Mouse (Mus musculus) limb, embryonic 13.5 days (tissue): ENCODE results near the gene Abcc8. TPM values are rescaled to one million over a fixed set of nuclear protein-coding genes. Genes with fewer than 3 reads are reported as not detected.
"Not testable (repeated sequence)": the region's sequence is repeated elsewhere in the genome, so short reads cannot be mapped to it uniquely, and the experiment has no call there.

Experiments
- ATAC-seq: fragments of 200-750 bp; cut with Nextera tagmentation; 2 replicates; pipeline ENCODE4 v1.8.0; 2017; ENCODE audit warnings: low read depth, moderate number of reproducible peaks, moderate TSS enrichment; ENCODE audit not compliant: low FRiP score
- H3K27ac ChIP-seq: fragments of 300-500 bp; sonication (generic); 2 replicates; pipeline ENCODE4 v1.5.1; 2015; ENCODE audit warnings: inconsistent platforms, mild to moderate bottlenecking, moderate library complexity
- H3K27me3 ChIP-seq: fragments of 300-500 bp; sonication (generic); 2 replicates; pipeline ENCODE4 v1.6.1; 2015; ENCODE audit warnings: mild to moderate bottlenecking, inconsistent platforms
- H3K36me3 ChIP-seq: fragments of 300-500 bp; sonication (generic); 2 replicates; pipeline ENCODE4 v1.6.1; 2015; ENCODE audit warnings: inconsistent platforms, mild to moderate bottlenecking, moderate library complexity
- H3K4me1 ChIP-seq: fragments of 300-500 bp; sonication (generic); 2 replicates; pipeline ENCODE4 v1.6.1; 2015; ENCODE audit warnings: inconsistent platforms
- H3K4me2 ChIP-seq: fragments of 300-500 bp; sonication (generic); replicated peaks from 2 replicates; pipeline ENCODE4 v1.6.1; 2015; ENCODE audit warnings: inconsistent platforms, mild to moderate bottlenecking, moderate library complexity
- H3K4me3 ChIP-seq: fragments of 300-500 bp; sonication (generic); 2 replicates; pipeline ENCODE4 v1.5.1; 2015; ENCODE audit warnings: moderate library complexity, mild to moderate bottlenecking, inconsistent platforms
- H3K9ac ChIP-seq: fragments of 300-500 bp; sonication (generic); 2 replicates; pipeline ENCODE4 v1.6.1; 2015; ENCODE audit warnings: mild to moderate bottlenecking, inconsistent platforms
- H3K9me3 ChIP-seq: fragments of 300-500 bp; sonication (generic); 2 replicates; pipeline ENCODE4 v1.6.1; 2016; ENCODE audit warnings: inconsistent platforms
- WGBS: fragments of 180-500 bp; shearing (Covaris S2); methylation state at CpG from one replicate; pipeline ENCODE4 v1.1.7; 2015; 5-methylcytosine and 5-hydroxymethylcytosine counted together
- polyA plus RNA-seq: library from polyadenylated mRNA; unstranded; fragments of >200 nt; fragmentation: Nextera tagmentation; extraction: Ambion mirVana; gene quantifications from 2 replicates; pipeline ENCODE4 v1.2.1, GENCODE M21; 2015

Abcc8 gene
- polyA plus RNA-seq, 1 experiment from 2014 or later = 1.1 TPM

DNA sequence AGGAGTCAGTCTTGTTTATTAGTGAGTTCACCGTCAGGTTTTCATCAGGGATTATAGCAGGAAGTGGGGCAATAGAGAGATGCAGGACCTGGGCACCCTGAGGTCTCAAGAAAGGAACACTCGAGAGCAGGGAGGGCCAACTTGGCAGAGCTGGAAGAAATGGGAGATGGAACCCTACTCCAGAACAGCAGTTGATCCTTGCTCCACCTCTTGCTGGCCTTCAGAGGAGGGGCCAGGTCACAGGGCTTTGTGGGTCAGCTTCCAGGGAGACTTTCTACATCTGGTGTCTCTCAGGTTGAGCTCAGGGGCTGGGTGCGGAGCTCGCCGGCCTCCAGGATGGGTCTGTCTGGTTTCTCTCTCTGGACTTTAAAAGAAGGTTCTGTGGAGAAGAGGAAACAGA lies 15.5 kb upstream of the Abcc8 start:
- no peaks in the 10 kb centered on the region for H3K27me3 ChIP-seq
- no peak overlapping the region for H3K4me3 ChIP-seq
- WGBS = 65% methylated on average over 5 of the region's 5 CpGs
- no peak overlapping the region for H3K4me2 ChIP-seq
- H3K9ac ChIP-seq = no peak overlapping the region
- no peaks in the 10 kb centered on the region for H3K4me1 ChIP-seq
- H3K36me3 ChIP-seq = no peaks in the 10 kb centered on the region
- H3K9me3 ChIP-seq = no peaks in the 10 kb centered on the region
- no peak overlapping the region for H3K27ac ChIP-seq
- ATAC-seq = no peak

DNA sequence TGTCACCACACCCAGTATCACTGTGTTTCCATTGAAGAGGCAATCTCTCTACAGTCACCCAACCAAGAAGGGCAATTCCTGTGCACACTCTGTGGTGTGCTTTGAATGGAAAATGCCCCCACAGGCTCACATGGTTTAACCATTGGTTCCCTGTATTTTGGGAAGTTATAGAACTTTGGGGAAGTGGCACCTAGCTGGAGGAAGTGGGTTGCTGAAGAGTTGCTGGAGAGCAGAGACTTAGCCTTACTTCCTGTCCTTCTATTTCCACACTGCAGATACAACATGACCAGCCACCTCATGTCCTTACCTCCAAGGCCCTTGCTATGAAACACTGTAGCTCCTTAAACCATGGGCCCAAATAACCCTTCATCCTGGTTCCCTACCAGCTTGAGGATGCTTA lies 4.4 kb upstream of the Abcc8 start:
- Histone ChIP-seq H3K4me3 (no peak overlapping the region), H3K4me2 (no peak overlapping the region), H3K27me3 (peaks cover 34% of the 10 kb centered on the region), H3K27ac (no peak overlapping the region), H3K9me3 (no peaks in the 10 kb centered on the region), H3K9ac (no peak overlapping the region), H3K4me1 (peaks cover 4% of the 10 kb centered on the region; the same call in 1 of the 2 replicates), H3K36me3 (no peaks in the 10 kb centered on the region)
- no peak for ATAC-seq

GRCm38 (mm10) chr7:46181590-46181989 lies 1.8 kb upstream of the Abcc8 start:
- Histone ChIP-seq H3K4me3 (no peak overlapping the region), H3K27me3 (peaks cover 60% of the 10 kb centered on the region)
- no peak for ATAC-seq

DNA sequence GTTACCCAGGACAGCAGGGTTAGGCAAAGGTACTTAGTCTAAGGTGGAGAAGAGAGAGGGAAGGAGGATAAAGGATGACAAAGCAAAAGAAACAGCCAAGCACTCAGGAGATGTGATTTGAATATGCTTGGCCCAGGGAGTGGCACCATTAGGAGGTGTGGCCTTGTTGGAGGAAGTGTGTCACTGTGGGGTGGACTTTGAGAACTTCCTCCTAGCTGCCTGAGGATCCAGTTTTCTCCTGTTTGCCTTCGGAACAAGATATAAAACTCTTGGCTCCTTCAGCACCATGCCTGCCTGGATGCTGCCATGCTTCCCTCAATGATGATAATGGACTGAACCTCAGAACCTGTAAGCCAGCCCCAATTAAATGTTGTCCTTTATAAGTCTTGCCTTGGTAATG lies 10.9 kb downstream of the Abcc8 start:
- not testable (repeated sequence) for H3K4me2 ChIP-seq, H3K9me3 ChIP-seq, ATAC-seq, H3K9ac ChIP-seq, H3K4me3 ChIP-seq, H3K27ac ChIP-seq, H3K27me3 ChIP-seq, H3K36me3 ChIP-seq, H3K4me1 ChIP-seq
- WGBS = 97% methylated on average over 1 of the region's 1 CpGs

More at GRCm38 (mm10) chr7:46181590-46181989, 1.8 kb upstream of the Abcc8 start:
- Histone ChIP-seq H3K4me1 (peaks cover 6% of the 10 kb centered on the region; the same call in 1 of the 2 replicates), H3K9me3 (no peaks in the 10 kb centered on the region), H3K9ac (no peak overlapping the region), H3K4me2 (no peak overlapping the region), H3K36me3 (no peaks in the 10 kb centered on the region), H3K27ac (no peak overlapping the region)
- WGBS = 2% methylated on average over 3 of the region's 3 CpGs

- Histone ChIP-seq H3K36me3 (no peaks in the 10 kb centered on the region), H3K9ac (no peak overlapping the region), H3K27ac (no peak overlapping the region), H3K4me3 (no peak overlapping the region), H3K27me3 (no peaks in the 10 kb centered on the region), H3K4me2 (no peak overlapping the region), H3K9me3 (no peaks in the 10 kb centered on the region), H3K4me1 (no peaks in the 10 kb centered on the region)
- WGBS = 84% methylated on average over 6 of the region's 6 CpGs
- ATAC-seq = no peak
Measured at GRCm38 (mm10) chr7:46168402-46168801, 11.4 kb downstream of the Abcc8 start.

- Histone ChIP-seq H3K36me3 (no peaks in the 10 kb centered on the region), H3K9ac (no peak overlapping the region), H3K4me1 (no peaks in the 10 kb centered on the region), H3K9me3 (no peaks in the 10 kb centered on the region), H3K27ac (no peak overlapping the region), H3K27me3 (no peaks in the 10 kb centered on the region), H3K4me2 (no peak overlapping the region), H3K4me3 (no peak overlapping the region)
- WGBS = 84% methylated on average over 7 of the region's 7 CpGs
- ATAC-seq = no peak
Measured at GRCm38 (mm10) chr7:46167901-46168300, 11.9 kb downstream of the Abcc8 start.

GRCm38 (mm10) chr7:46165876-46166275 lies 14.0 kb downstream of the Abcc8 start:
- Histone ChIP-seq H3K4me3 (no peak overlapping the region), H3K4me2 (no peak overlapping the region), H3K27ac (no peak overlapping the region), H3K9ac (no peak overlapping the region), H3K9me3 (no peaks in the 10 kb centered on the region), H3K4me1 (no peaks in the 10 kb centered on the region), H3K36me3 (no peaks in the 10 kb centered on the region), H3K27me3 (0 out of 2 replicates have a peak, but pooled peaks cover 4% of the 10 kb centered on the region)
- WGBS = 93% methylated on average over 11 of the region's 11 CpGs
- ATAC-seq = no peak

DNA sequence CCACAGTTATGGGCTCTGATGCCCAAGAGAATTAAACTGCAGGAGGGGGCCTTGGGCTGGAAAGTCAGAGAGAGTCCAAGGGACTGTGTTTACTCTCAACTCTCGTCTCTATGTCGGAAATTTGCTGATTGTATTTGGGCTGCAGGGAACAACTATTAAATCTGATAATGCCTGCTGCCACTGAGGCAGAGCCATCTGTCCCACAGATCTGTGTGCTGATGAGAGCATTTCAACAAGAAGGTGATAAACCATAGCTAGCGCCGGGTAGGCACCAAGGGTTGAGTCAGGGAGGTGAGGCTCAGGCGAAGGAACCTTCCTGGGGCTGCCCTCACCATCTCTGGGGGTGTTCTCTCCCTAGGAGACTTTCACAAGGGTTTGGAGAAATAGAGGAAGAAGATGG lies 17.1 kb downstream of the Abcc8 start:
- H3K27me3 ChIP-seq = 0 out of 2 replicates have a peak, but pooled peaks cover 4% of the 10 kb centered on the region
- 77% methylated on average over 5 of the region's 5 CpGs for WGBS
- no peak overlapping the region for H3K4me3 ChIP-seq
- H3K4me2 ChIP-seq = no peak overlapping the region
- H3K27ac ChIP-seq = no peak overlapping the region
- H3K4me1 ChIP-seq = no peaks in the 10 kb centered on the region
- H3K9ac ChIP-seq = no peak overlapping the region
- no peaks in the 10 kb centered on the region for H3K36me3 ChIP-seq
- no peaks in the 10 kb centered on the region for H3K9me3 ChIP-seq
- no peak for ATAC-seq

- 67% methylated on average over 11 of the region's 11 CpGs for WGBS
- H3K9me3 ChIP-seq = no peaks in the 10 kb centered on the region
- no peak overlapping the region for H3K4me3 ChIP-seq
- no peak overlapping the region for H3K4me2 ChIP-seq
- H3K4me1 ChIP-seq = no peaks in the 10 kb centered on the region
- ATAC-seq = no peak
- 0 out of 2 replicates have a peak, but pooled peaks cover 4% of the 10 kb centered on the region for H3K27me3 ChIP-seq
- H3K36me3 ChIP-seq = no peaks in the 10 kb centered on the region
- H3K9ac ChIP-seq = no peak overlapping the region
- H3K27ac ChIP-seq = no peak overlapping the region
Measured at GRCm38 (mm10) chr7:46162132-46162727, 17.6 kb downstream of the Abcc8 start.

GRCm38 (mm10) chr7:46161615-46162014 lies 18.2 kb downstream of the Abcc8 start:
- H3K27ac ChIP-seq = no peak overlapping the region
- H3K4me2 ChIP-seq = no peak overlapping the region
- H3K4me1 ChIP-seq = no peaks in the 10 kb centered on the region
- H3K4me3 ChIP-seq = no peak overlapping the region
- no peak overlapping the region for H3K9ac ChIP-seq
- no peak for ATAC-seq
- H3K36me3 ChIP-seq = no peaks in the 10 kb centered on the region
- 0 out of 2 replicates have a peak, but pooled peaks cover 4% of the 10 kb centered on the region for H3K27me3 ChIP-seq
- H3K9me3 ChIP-seq = no peaks in the 10 kb centered on the region
- 41% methylated on average over 3 of the region's 3 CpGs for WGBS

DNA sequence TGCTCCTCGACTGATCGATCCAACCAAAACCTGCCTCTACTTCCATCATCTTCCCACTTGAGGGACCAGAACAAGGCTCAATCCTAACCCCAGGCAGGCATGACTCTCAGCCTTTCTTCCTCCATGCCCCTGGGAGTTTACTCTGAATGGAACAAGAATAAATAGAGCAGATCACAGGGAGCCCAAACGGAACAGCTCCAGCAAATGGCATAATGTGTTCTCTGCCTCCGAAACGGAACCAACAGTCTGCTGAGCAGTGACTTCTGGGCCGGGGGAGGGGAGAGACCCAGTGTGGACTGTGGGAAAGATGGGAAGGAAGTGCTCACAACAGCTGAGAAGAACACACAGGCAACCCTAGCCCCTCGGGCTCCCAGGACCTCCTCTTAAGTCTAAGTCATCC lies 22.1 kb downstream of the Abcc8 start:
- H3K4me1 ChIP-seq = no peaks in the 10 kb centered on the region
- no peaks in the 10 kb centered on the region for H3K9me3 ChIP-seq
- no peak for ATAC-seq
- no peak overlapping the region for H3K27ac ChIP-seq
- H3K9ac ChIP-seq = no peak overlapping the region
- H3K27me3 ChIP-seq = peaks cover 20% of the 10 kb centered on the region
- no peak overlapping the region for H3K4me2 ChIP-seq
- 67% methylated on average over 7 of the region's 7 CpGs for WGBS
- no peak overlapping the region for H3K4me3 ChIP-seq
- no peaks in the 10 kb centered on the region for H3K36me3 ChIP-seq

DNA sequence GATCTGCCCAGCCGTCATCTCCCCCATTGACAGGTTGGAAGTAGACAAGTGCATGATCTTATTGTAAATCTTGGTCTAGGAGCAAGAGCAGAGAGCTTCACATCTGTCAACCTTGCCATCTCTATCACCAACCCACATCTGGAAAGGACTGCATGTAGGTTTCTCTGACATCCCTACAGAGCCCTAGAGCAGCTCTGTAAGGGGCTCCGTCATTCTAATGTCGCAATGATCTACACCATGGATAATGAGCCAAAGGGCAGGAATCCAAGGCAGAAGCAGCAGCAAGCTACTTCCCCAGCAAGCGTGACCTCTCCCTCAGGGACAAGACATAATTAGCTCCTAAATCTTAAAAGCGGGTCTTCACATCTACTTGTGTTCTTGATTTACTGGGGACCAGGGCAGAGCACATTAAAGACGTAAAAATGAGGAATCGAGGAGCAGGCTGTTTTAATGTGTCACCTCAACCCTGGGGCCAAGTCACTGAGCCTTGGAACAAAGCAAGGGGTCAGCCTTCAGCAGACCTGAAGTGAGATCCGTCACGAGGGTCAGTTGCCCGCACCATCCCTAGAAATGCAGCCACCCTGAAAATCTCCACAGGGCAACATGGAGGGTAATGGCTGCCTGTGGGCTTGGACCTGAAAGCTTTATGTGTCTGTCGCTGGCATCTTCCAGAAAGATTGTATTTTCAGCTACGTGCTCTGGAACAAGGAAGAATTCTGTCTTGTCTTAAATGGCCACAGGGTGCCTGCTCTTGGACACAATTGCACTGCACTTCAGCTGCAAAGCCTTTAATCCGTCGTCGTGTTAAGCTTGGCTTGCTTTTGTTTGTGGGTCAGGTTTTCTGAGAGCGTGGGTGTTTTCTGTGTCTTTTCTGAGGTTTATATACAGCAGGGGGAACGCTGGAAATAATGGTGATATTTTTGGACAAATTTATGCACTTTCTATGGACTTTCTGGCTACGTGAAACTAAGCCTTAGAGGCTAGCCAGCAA lies 25.0 kb downstream of the Abcc8 start:
- Histone ChIP-seq H3K4me3 (no peak overlapping the region), H3K4me2 (no peak overlapping the region), H3K27ac (no peak overlapping the region), H3K9ac (no peak overlapping the region), H3K27me3 (peaks cover 16% of the 10 kb centered on the region), H3K36me3 (no peaks in the 10 kb centered on the region), H3K9me3 (no peaks in the 10 kb centered on the region), H3K4me1 (no peaks in the 10 kb centered on the region)
- 33% methylated on average over 18 of the region's 18 CpGs for WGBS
- no peak for ATAC-seq
